Mouse (Mus musculus) heart, embryonic 11.5 days (tissue): ENCODE data around the gene Xpa. TPM values are rescaled to one million over a fixed set of nuclear protein-coding genes. Genes with fewer than 3 reads are reported as not detected.
"Not testable (repeated sequence)": the region's sequence is repeated elsewhere in the genome, so short reads cannot be mapped to it uniquely, and the experiment has no call there.

ENCODE experiments used
- ATAC-seq: fragments of 200-750 bp; cut with Nextera tagmentation; replicated peaks from 2 replicates; pipeline ENCODE4 v1.8.0; 2017; ENCODE audit warnings: moderate library complexity; ENCODE audit not compliant: insufficient number of reproducible peaks, low FRiP score, low TSS enrichment
- H3K27ac ChIP-seq: fragments of 300-500 bp; sonication (generic); 2 replicates; pipeline ENCODE4 v1.5.1; 2014; ENCODE audit warnings: mild to moderate bottlenecking, low read depth, low read length
- H3K27me3 ChIP-seq: fragments of 300-500 bp; sonication (generic); 2 replicates; pipeline ENCODE4 v1.6.1; 2014; ENCODE audit warnings: mild to moderate bottlenecking, low read length, mixed read lengths; ENCODE audit not compliant: control insufficient read depth, insufficient read depth
- H3K36me3 ChIP-seq: fragments of 300-500 bp; sonication (generic); 2 replicates; pipeline ENCODE4 v1.6.1; 2014; ENCODE audit warnings: mild to moderate bottlenecking, low read length, moderate library complexity, mixed read lengths; ENCODE audit not compliant: control insufficient read depth, insufficient read depth
- H3K4me1 ChIP-seq: fragments of 300-500 bp; sonication (generic); 2 replicates; pipeline ENCODE4 v1.6.1; 2014; ENCODE audit warnings: low read length; ENCODE audit not compliant: control insufficient read depth, insufficient read depth
- H3K4me2 ChIP-seq: fragments of 300-500 bp; sonication (generic); 2 replicates; pipeline ENCODE4 v1.6.1; 2014; ENCODE audit warnings: mild to moderate bottlenecking, moderate library complexity
- H3K4me3 ChIP-seq: fragments of 300-500 bp; sonication (generic); 2 replicates; pipeline ENCODE4 v1.5.1; 2014; ENCODE audit warnings: low read depth, low read length
- H3K9ac ChIP-seq: fragments of 300-500 bp; sonication (generic); 2 replicates; pipeline ENCODE4 v1.6.1; 2014; ENCODE audit warnings: mild to moderate bottlenecking, low read depth, low read length, moderate library complexity
- H3K9me3 ChIP-seq: fragments of 300-500 bp; sonication (generic); replicated peaks from 2 replicates; pipeline ENCODE4 v1.6.1; 2016; ENCODE audit warnings: low read length; ENCODE audit not compliant: control insufficient read depth
- WGBS: fragments of 180-500 bp; shearing (Covaris S2); extraction: QIAGEN DNeasy Blood & Tissue Kit; methylation state at CpG from one replicate; pipeline ENCODE4 v1.1.7; 2014; ENCODE audit not compliant: insufficient replicate concordance; 5-methylcytosine and 5-hydroxymethylcytosine counted together
- polyA plus RNA-seq: library from polyadenylated mRNA; unstranded; fragments of >200 nt; fragmentation: Nextera tagmentation; extraction: Ambion mirVana; gene quantifications from 2 replicates; pipeline ENCODE4 v1.2.1, GENCODE M21; 2014

The Xpa gene
- polyA plus RNA-seq, 1 experiment from 2014 or later: 14.4 TPM

- no peaks in the 10 kb centered on the region for H3K9me3 ChIP-seq
- no peak for ATAC-seq
- peak overlapping the region; percentile 81; the same call in 1 of the 2 replicates for H3K27ac ChIP-seq
- peaks cover 3% of the 10 kb centered on the region; the same call in 1 of the 2 replicates for H3K4me1 ChIP-seq
- H3K36me3 ChIP-seq: no peaks in the 10 kb centered on the region
- H3K9ac ChIP-seq: peak overlapping the region; percentile 87
- H3K4me3 ChIP-seq: peak overlapping the region; percentile 92
- H3K27me3 ChIP-seq: peaks cover 12% of the 10 kb centered on the region
- 43% methylated on average over 6 of the region's 6 CpGs for WGBS
- peak overlapping the region; percentile 80 for H3K4me2 ChIP-seq
Observed at GRCm38 (mm10) chr4:46196513-46196912, 402 bp upstream of the Xpa start.

GRCm38 (mm10) chr4:46192011-46192410, 4.1 kb downstream of the Xpa start:
- H3K4me3 ChIP-seq, H3K4me2 ChIP-seq, H3K27ac ChIP-seq, H3K4me1 ChIP-seq, H3K27me3 ChIP-seq, ATAC-seq, H3K36me3 ChIP-seq, H3K9me3 ChIP-seq, H3K9ac ChIP-seq: not testable (repeated sequence)

- Histone ChIP-seq H3K4me3 (no peak overlapping the region), H3K27ac (no peak overlapping the region), H3K9ac (no peak overlapping the region), H3K4me1 (no peaks in the 10 kb centered on the region), H3K36me3 (peaks cover 16% of the 10 kb centered on the region), H3K9me3 (no peaks in the 10 kb centered on the region), H3K27me3 (no peaks in the 10 kb centered on the region), H3K4me2 (no peak overlapping the region)
- no peak for ATAC-seq
- 84% methylated on average over 3 of the region's 3 CpGs for WGBS
Observed at GRCm38 (mm10) chr4:46186466-46186865, 9.6 kb downstream of the Xpa start.

DNA sequence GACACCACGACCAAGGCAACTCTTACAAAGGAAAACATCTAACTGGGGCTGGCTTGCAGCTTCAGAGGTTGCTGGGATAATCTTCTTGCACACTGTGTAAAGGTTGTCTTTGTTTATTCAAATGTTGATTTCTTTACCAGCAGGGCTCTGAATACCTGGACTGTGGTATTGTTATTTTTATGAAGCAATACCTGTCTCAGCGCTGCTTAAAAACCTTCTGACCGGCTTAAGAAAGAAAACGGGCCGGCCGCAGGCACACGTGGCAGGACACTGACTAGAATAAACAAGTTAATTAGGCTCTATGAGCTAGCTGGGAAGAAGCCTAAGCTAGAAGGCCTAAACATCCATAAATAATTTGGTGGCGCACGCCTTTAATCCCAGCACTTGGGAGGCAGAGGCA, 10.2 kb downstream of the Xpa start:
- Histone ChIP-seq H3K4me2 (no peak overlapping the region), H3K9ac (no peak overlapping the region), H3K27me3 (no peaks in the 10 kb centered on the region), H3K9me3 (no peaks in the 10 kb centered on the region), H3K36me3 (peaks cover 16% of the 10 kb centered on the region), H3K27ac (no peak overlapping the region), H3K4me3 (no peak overlapping the region), H3K4me1 (no peaks in the 10 kb centered on the region)
- WGBS: 82% methylated on average over 9 of the region's 9 CpGs
- ATAC-seq: no peak

DNA sequence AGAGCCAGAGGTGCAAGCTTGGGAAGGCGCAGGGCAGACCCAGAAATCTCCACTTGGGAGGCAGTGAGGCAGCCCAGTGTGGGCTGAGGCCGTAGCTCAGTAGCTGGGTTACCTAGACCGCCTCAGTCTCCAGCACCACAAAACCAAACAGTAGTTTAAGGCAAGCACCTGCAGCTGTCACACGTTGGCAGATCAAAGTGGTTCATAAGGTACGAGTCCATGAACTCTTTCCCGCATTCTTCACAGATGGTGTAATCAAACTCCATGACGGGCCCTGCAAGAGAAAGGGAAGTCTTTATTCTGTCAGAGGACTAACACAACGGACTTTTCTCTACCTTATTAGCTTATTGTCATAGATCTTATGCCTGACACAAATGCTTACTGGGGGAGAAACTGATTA, 10.7 kb downstream of the Xpa start:
- no peak overlapping the region for H3K27ac ChIP-seq
- WGBS: 75% methylated on average over 8 of the region's 8 CpGs
- no peak overlapping the region for H3K4me2 ChIP-seq
- H3K9ac ChIP-seq: no peak overlapping the region
- H3K27me3 ChIP-seq: no peaks in the 10 kb centered on the region
- ATAC-seq: no peak
- H3K9me3 ChIP-seq: no peaks in the 10 kb centered on the region
- H3K4me1 ChIP-seq: no peaks in the 10 kb centered on the region
- H3K36me3 ChIP-seq: peaks cover 14% of the 10 kb centered on the region
- no peak overlapping the region for H3K4me3 ChIP-seq

GRCm38 (mm10) chr4:46182181-46182580, 13.9 kb downstream of the Xpa start:
- no peaks in the 10 kb centered on the region for H3K4me1 ChIP-seq
- no peaks in the 10 kb centered on the region for H3K27me3 ChIP-seq
- H3K27ac ChIP-seq: no peak overlapping the region
- H3K9me3 ChIP-seq: no peaks in the 10 kb centered on the region
- no peak overlapping the region for H3K4me3 ChIP-seq
- peaks cover 22% of the 10 kb centered on the region for H3K36me3 ChIP-seq
- no peak for ATAC-seq
- no peak overlapping the region for H3K4me2 ChIP-seq
- WGBS: 83% methylated on average over 7 of the region's 7 CpGs
- no peak overlapping the region for H3K9ac ChIP-seq

GRCm38 (mm10) chr4:46181168-46181567, 14.9 kb downstream of the Xpa start:
- ATAC-seq: no peak
- no peaks in the 10 kb centered on the region for H3K9me3 ChIP-seq
- no peaks in the 10 kb centered on the region for H3K27me3 ChIP-seq
- H3K9ac ChIP-seq: no peak overlapping the region
- H3K4me1 ChIP-seq: no peaks in the 10 kb centered on the region
- 74% methylated on average over 6 of the region's 6 CpGs for WGBS
- H3K27ac ChIP-seq: no peak overlapping the region
- no peak overlapping the region for H3K4me3 ChIP-seq
- H3K4me2 ChIP-seq: no peak overlapping the region
- H3K36me3 ChIP-seq: peaks cover 22% of the 10 kb centered on the region

DNA sequence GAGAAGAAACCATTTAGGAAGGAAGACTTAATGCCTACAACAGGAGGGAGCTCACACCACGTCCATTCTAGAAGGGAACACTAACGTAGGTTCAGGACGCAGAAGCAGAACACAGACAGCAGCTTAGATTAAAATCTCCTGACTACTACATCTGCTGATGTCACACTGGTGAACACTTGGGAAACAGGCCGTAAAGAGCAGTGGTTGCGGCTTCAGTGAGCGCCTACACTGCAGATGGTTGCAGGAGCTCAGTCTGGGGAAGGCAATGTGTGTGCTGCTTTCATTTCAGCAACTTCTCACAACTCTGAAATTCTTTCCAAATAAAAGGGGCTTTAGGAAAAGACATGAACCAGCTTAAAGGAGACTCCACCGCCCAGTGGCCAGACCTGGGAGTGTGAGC, 18.6 kb downstream of the Xpa start:
- Histone ChIP-seq H3K36me3 (peaks cover 25% of the 10 kb centered on the region), H3K9ac (no peak overlapping the region), H3K27me3 (no peaks in the 10 kb centered on the region), H3K4me3 (no peak overlapping the region), H3K27ac (no peak overlapping the region), H3K4me1 (no peaks in the 10 kb centered on the region), H3K9me3 (no peaks in the 10 kb centered on the region), H3K4me2 (no peak overlapping the region)
- ATAC-seq: no peak
- 80% methylated on average over 7 of the region's 7 CpGs for WGBS

GRCm38 (mm10) chr4:46177018-46177417, 19.1 kb downstream of the Xpa start:
- Histone ChIP-seq H3K4me1 (no peaks in the 10 kb centered on the region), H3K9ac (no peak overlapping the region), H3K4me2 (no peak overlapping the region), H3K36me3 (peaks cover 27% of the 10 kb centered on the region), H3K9me3 (no peaks in the 10 kb centered on the region), H3K27me3 (no peaks in the 10 kb centered on the region), H3K4me3 (no peak overlapping the region), H3K27ac (no peak overlapping the region)
- WGBS: 84% methylated on average over 5 of the region's 5 CpGs
- ATAC-seq: no peak
